Mouse (Mus musculus): ENCODE measurements around the gene Slc15a5.

Slc15a5 gene

DNA sequence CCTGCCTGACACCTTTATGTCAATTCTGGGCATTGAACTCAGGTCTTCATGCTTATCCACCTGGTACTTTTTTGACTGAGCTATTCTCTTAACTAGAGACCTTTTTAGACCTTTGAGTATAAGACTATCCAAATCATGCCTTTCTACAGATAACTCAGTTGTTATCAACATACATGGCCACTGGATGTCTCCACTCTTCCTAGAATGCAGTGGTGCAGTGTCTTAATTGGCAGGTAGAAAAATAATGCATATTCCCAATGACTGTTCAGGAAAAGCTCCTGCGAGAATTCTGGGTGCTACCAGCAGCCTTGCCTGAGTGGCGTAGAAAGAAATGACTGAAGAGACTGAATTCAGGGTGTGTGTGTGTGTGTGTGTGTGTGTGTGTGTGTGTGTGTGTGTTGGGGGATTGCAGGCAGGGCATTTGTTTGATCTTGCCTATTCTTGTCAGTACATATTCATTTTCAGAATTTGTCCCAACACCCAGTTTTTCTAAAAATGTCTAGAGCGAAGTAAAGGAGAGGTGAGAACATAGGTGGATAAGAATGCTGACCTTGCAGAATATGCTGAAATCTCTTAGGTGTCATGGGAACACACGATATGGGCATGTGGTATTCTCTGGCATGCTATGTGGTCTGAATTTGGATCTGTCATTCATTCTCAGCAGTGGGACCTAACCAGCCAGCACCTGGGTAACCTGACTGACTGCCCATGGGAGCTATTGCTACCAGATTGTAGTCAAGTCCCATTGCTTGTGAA is 119.5 kb downstream of the Slc15a5 start:
- DNase-seq (ENCODE audit: low read depth, low spot score), result no peak

- DNase-seq (ENCODE audit: low read depth, low spot score), result no peak
Measured at GRCm38 (mm10) chr6:137957630-137958029, 122.1 kb downstream of the Slc15a5 start.

DNA sequence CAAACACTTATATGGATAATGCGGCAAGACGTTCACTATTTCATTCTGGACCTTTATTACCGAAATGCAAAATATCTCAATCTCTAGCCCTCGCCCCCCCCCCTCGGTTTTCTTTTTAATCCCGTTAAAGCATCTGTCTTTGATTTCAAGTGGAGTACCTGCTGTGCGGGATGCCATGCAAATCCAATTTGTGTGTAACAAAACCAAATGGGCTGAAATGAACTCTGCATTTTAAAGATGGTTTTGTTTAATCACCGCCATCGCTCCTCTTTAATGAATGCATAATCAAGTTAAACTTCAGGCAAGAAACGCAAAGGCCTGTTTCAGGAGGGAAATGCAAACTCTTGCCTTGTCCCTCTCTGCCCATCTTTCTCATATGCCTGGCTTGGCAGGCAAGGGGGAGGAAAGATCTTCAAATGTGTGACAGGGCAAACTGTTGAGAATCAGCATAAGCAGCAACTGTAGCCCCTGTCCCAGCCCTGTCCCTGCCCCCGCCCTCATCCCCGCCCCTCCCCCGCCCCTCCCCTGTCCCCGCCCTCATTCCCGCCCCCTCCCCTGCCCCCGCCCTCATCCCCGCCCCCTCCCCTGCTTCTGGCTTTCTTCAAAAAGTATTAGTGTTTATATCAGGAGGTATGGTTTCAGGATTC is 122.8 kb downstream of the Slc15a5 start:
- DNase-seq (ENCODE audit: low read depth, low spot score), result no peak

- DNase-seq (ENCODE audit: low read depth, low spot score), result no peak
Measured at GRCm38 (mm10) chr6:137946520-137946919, 133.2 kb downstream of the Slc15a5 start.

GRCm38 (mm10) chr6:137940374-137941218 is 139.1 kb downstream of the Slc15a5 start:
- DNase-seq (ENCODE audit: low read depth, low spot score), result no peak

DNA sequence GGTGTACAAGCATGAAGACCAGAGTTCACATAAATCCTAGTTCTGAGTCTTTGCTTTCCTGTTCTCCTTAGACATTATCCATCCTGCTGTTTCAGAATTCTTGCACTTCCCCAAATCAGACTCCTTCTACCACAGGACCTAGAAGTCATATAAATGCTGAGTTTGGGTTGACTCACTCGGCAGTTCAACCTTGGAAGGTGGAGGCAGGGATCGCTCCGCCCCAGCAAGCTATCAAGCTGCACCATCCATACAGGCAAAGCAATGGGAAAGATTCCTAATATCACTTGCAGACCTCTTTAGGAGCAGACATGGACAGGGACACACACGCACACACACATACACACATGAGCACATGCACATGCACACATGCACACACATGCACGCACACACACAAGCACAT is 142.2 kb downstream of the Slc15a5 start:
- no peak for DNase-seq (ENCODE audit: low read depth, low spot score)

GRCm38 (mm10) chr6:137936268-137936667 is 143.4 kb downstream of the Slc15a5 start:
- no peak for DNase-seq (ENCODE audit: low read depth, low spot score)

DNA sequence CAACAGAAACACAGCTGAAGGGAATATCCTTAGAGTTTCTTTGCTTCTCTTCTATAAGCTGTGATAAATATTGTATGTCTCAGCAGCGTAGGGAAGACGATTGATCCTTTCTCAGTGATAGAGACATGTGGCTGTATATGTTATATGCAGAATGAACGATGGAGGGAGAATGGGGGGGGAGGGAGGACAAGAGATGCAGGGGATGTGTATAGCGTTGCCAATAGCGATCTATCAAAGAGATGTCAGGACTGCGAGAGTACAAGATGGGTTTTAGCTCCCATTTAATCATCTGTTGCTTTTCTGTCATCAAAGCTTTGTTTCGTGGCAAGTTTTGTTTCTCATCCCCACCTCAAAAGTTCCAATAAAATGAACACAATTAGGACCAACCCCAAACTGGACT is 143.9 kb downstream of the Slc15a5 start:
- no peak for DNase-seq (ENCODE audit: low read depth, low spot score)

GRCm38 (mm10) chr6:137935341-137935740 is 144.4 kb downstream of the Slc15a5 start:
- DNase-seq (ENCODE audit: low read depth, low spot score), result no peak

DNA sequence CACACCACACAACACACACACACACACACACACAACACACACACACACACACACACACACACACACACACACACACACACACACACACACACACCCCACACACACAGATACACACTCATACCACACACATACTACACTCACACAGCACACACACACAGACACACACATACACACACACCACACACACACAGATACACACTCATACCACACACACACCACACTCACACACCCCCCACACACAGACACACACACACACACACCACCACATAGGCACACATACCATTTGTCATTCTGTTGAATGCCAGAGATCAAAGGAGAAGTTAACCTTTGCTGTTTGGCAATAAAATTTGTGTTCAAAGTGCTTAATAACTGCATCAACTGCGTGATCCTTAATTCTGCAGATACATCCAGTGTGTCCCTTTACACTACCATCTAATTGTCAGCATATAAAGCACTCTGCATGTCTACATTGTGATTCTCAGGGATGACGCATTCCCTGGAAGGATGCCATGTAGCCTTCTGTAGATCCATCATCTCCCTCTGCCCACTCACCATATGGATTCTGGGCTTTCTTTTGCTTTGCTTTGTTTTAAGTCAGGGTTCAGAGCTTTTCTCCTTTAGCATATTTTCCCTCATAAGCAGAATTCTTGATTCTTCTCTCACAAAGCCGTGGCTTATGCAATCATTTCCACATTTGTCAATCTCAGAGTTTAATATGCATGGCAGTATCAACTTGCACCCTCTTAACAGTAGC is 145.0 kb downstream of the Slc15a5 start:
- no peak for DNase-seq (ENCODE audit: low read depth, low spot score)

Measured in retina, postnatal 7 days (tissue).